ENCODE assay signal across 7 mouse cellular contexts in genomic region chr5:92997428-92998120, GRCm38 (mm10). TPM values are rescaled to one million over a fixed set of nuclear protein-coding genes. Genes with fewer than 3 reads are reported as not detected.
DNase-seq lines count a peak whose midpoint lies in the region; ATAC-seq and TF ChIP-seq lines count a peak whose summit lies in the region.

No protein-coding gene starts in this region.

- H3K27ac ChIP-seq in embryonic facial prominence, embryonic 13.5 days: peak overlapping the region; percentile 94
- H3K27ac ChIP-seq in hindbrain, embryonic 13.5 days: peak overlapping the region; percentile 37; the same call in 1 of the 2 replicates
- H3K27ac ChIP-seq in liver, adult 2 months (replicated peaks; ENCODE audit: insufficient read depth, low read depth, low read length): peak overlapping the region; percentile 64
- peak overlapping the region; percentile 84 for H3K27ac ChIP-seq in stomach, postnatal 0 days (replicated peaks)

- TF ChIP-seq POLR2A in liver, adult 2 months (IDR thresholded peaks at IDR 0.05; ENCODE audit: extremely low read depth, insufficient read depth, low read length): no peak

- TF ChIP-seq EP300 in stomach, postnatal 0 days (optimal IDR thresholded peaks at IDR 0.05): no peak

- POLR2A ChIA-PET in Patski (lab: Charles Lee): interaction anchor here (1.0 kb wide), 1 partner anchor 96 kb away, joined by 3 read pairs; no protein-coding TSS in a partner anchor

- H3K4me3 ChIP-seq in embryonic facial prominence, embryonic 13.5 days: no peak overlapping the region
- no peak overlapping the region for H3K4me3 ChIP-seq in hindbrain, embryonic 13.5 days
- no peak overlapping the region; the same call in 1 of the 2 replicates for H3K4me3 ChIP-seq in liver, adult 2 months (ENCODE audit: insufficient read depth, low read depth, low read length)
- H3K4me3 ChIP-seq in stomach, postnatal 0 days (ENCODE audit: low read depth, low read length): no peak overlapping the region

- CTCF ChIA-PET in Patski (lab: Charles Lee): no interaction called here

- H3K79me2 ChIP-seq in liver, adult 2 months (ENCODE audit: control insufficient read depth, insufficient read depth, low read length): no peaks in the 10 kb centered on the region

- no peaks in the 10 kb centered on the region for H3K9me3 ChIP-seq in embryonic facial prominence, embryonic 13.5 days
- no peaks in the 10 kb centered on the region for H3K9me3 ChIP-seq in hindbrain, embryonic 13.5 days
- H3K9me3 ChIP-seq in stomach, postnatal 0 days (ENCODE audit: control insufficient read depth, low read length): no peaks in the 10 kb centered on the region

- in situ Hi-C loops in Patski (cut with MboI; ENCODE audit: low pct_unique_long_range_greater_than_20kb): no loop called here

- ATAC-seq in Patski: peak; percentile 75
- peak; percentile 79 for ATAC-seq in embryonic facial prominence, embryonic 13.5 days (ENCODE audit: insufficient number of reproducible peaks, insufficient read depth, low FRiP score, low TSS enrichment, low read depth)
- ATAC-seq in hindbrain, embryonic 13.5 days (ENCODE audit: low FRiP score): 0 out of 2 replicates have a peak, but pooled peaks have one; percentile 48
- peak; percentile 75; the same call in 1 of the 2 replicates for ATAC-seq in stomach, postnatal 0 days (ENCODE audit: low FRiP score, low TSS enrichment)

- peaks cover 46% of the 10 kb centered on the region for H3K4me1 ChIP-seq in embryonic facial prominence, embryonic 13.5 days
- peaks cover 4% of the 10 kb centered on the region; the same call in 1 of the 2 replicates for H3K4me1 ChIP-seq in hindbrain, embryonic 13.5 days (replicated peaks)
- H3K4me1 ChIP-seq in liver, adult 2 months (ENCODE audit: control insufficient read depth, insufficient read depth, low read length): no peaks in the 10 kb centered on the region
- H3K4me1 ChIP-seq in stomach, postnatal 0 days (replicated peaks; ENCODE audit: control insufficient read depth, insufficient read depth): no peaks in the 10 kb centered on the region

- no peaks in the 10 kb centered on the region for H3K27me3 ChIP-seq in Patski
- H3K27me3 ChIP-seq in embryonic facial prominence, embryonic 13.5 days: no peaks in the 10 kb centered on the region
- no peaks in the 10 kb centered on the region for H3K27me3 ChIP-seq in hindbrain, embryonic 13.5 days
- no peaks in the 10 kb centered on the region for H3K27me3 ChIP-seq in liver, adult 2 months (ENCODE audit: control insufficient read depth, insufficient read depth, low read length)
- H3K27me3 ChIP-seq in stomach, postnatal 0 days (ENCODE audit: control insufficient read depth, insufficient read depth, low read length): no peaks in the 10 kb centered on the region

- TF ChIP-seq CTCF in Patski (IDR thresholded peaks at IDR 0.05): no peak
- no peak for TF ChIP-seq CTCF in liver, adult 2 months (IDR thresholded peaks at IDR 0.05; ENCODE audit: low read depth, low read length)
- no peak for TF ChIP-seq CTCF in stomach, postnatal 0 days (IDR thresholded peaks at IDR 0.05; ENCODE audit: low read depth)

- no peaks in the 10 kb centered on the region for H3K36me3 ChIP-seq in embryonic facial prominence, embryonic 13.5 days
- no peaks in the 10 kb centered on the region for H3K36me3 ChIP-seq in hindbrain, embryonic 13.5 days
- no peaks in the 10 kb centered on the region for H3K36me3 ChIP-seq in liver, adult 2 months (ENCODE audit: control insufficient read depth, insufficient read depth, low read length)
- H3K36me3 ChIP-seq in stomach, postnatal 0 days (ENCODE audit: control insufficient read depth, insufficient read depth, low read length): no peaks in the 10 kb centered on the region

- no peak for DNase-seq in Patski (ENCODE audit: low read depth, low spot score)
- peak; percentile 33 for DNase-seq in liver, adult 2 months (ENCODE audit: extremely low read depth, low read depth, low spot score)
- no peak for DNase-seq in stomach, postnatal 0 days (ENCODE audit: low spot score)
- DNase-seq in adrenal gland, postnatal 25 days: no peak
- DNase-seq in layer of hippocampus, postnatal 14 days (ENCODE audit: low spot score in 2 of 2): no peak

- WGBS in embryonic facial prominence, embryonic 13.5 days: 16% methylated on average over 5 of the region's 5 CpGs
- WGBS in hindbrain, embryonic 13.5 days: 54% methylated on average over 5 of the region's 5 CpGs
- WGBS in liver, adult 2 months: 74% methylated on average over 5 of the region's 5 CpGs
- 31% methylated on average over 5 of the region's 5 CpGs for WGBS in stomach, postnatal 0 days

- peak overlapping the region; percentile 33 for H3K4me2 ChIP-seq in embryonic facial prominence, embryonic 13.5 days
- H3K4me2 ChIP-seq in hindbrain, embryonic 13.5 days: no peak overlapping the region
- no peak overlapping the region for H3K4me2 ChIP-seq in stomach, postnatal 0 days (replicated peaks; ENCODE audit: low read depth)

- peak overlapping the region; percentile 40 for H3K9ac ChIP-seq in embryonic facial prominence, embryonic 13.5 days
- no peak overlapping the region for H3K9ac ChIP-seq in hindbrain, embryonic 13.5 days
- H3K9ac ChIP-seq in liver, adult 2 months (ENCODE audit: low read depth, low read length): no peak overlapping the region
- no peak overlapping the region for H3K9ac ChIP-seq in stomach, postnatal 0 days (ENCODE audit: low read length)

RNA-seq across cellular contexts. Expression of gene Sowahb, which starts 47.2 kb away (rescaled TPM):
- polyA plus RNA-seq in Patski (2021): 0.18 TPM
- polyA plus RNA-seq in embryonic facial prominence, embryonic 13.5 days (2015; fragmentation: Nextera tagmentation; extraction: Ambion mirVana): 0.59 and 1.3 TPM in 2 replicates
- not detected in 2 replicates for polyA plus RNA-seq in hindbrain, embryonic 13.5 days (2015; fragmentation: Nextera tagmentation; extraction: Ambion mirVana)
- 1.2 and 1.6 TPM in 2 replicates for total RNA-seq in liver, adult 2 months (2014; rRNA removed)
- polyA plus RNA-seq in liver, adult 2 months (2012; rRNA removed): 3.4 and 3.9 TPM in 2 replicates
- 1.7 and 2.1 TPM in 2 replicates for polyA plus RNA-seq in stomach, postnatal 0 days (2015; fragmentation: Nextera tagmentation; extraction: Ambion mirVana)
- total RNA-seq in adrenal gland, postnatal 25 days (2021): not detected in 2 replicates
- total RNA-seq in layer of hippocampus, postnatal 14 days (2021): 1 to 10 TPM in 1 of 2 experiments, under 1 TPM in 1; 0.46 to 1.0 TPM

Comparison
In these comparisons a context has a peak if more than half of its experiments do, and no peak if none do; other contexts are left out.
1. H3K27ac ChIP-seq: peak in every context shown above with its lines; median percentile 94 in embryonic facial prominence, embryonic 13.5 days; 84 in stomach, postnatal 0 days; 64 in liver, adult 2 months; 37 in hindbrain, embryonic 13.5 days.